Mouse (Mus musculus) hindbrain, embryonic 16.5 days (tissue): ENCODE measurements around the gene Kcnb1. TPM values are rescaled to one million over a fixed set of nuclear protein-coding genes. Genes with fewer than 3 reads are reported as not detected.

Source experiments
- ATAC-seq: fragments of 200-750 bp; cut with Nextera tagmentation; 2 replicates; pipeline ENCODE4 v1.8.0; 2017; ENCODE audit warnings: moderate TSS enrichment, moderate library complexity
- H3K27ac ChIP-seq: fragments of 300-500 bp; sonication (generic); 2 replicates; pipeline ENCODE4 v1.5.1; 2014; ENCODE audit warnings: low read depth, mild to moderate bottlenecking, control low read depth, low read length, moderate library complexity
- H3K27me3 ChIP-seq: fragments of 300-500 bp; sonication (generic); replicated peaks from 2 replicates; pipeline ENCODE4 v1.6.1; 2014; ENCODE audit warnings: low read length; ENCODE audit not compliant: control insufficient read depth, insufficient read depth
- H3K36me3 ChIP-seq: fragments of 300-500 bp; sonication (generic); 2 replicates; pipeline ENCODE4 v1.6.1; 2014; ENCODE audit warnings: mild to moderate bottlenecking, low read length, moderate library complexity, mixed read lengths; ENCODE audit not compliant: control insufficient read depth, insufficient read depth
- H3K4me1 ChIP-seq: fragments of 300-500 bp; sonication (generic); 2 replicates; pipeline ENCODE4 v1.6.1; 2014; ENCODE audit warnings: low read depth, low read length; ENCODE audit not compliant: control insufficient read depth, insufficient read depth
- H3K4me2 ChIP-seq: fragments of 300-500 bp; sonication (generic); 2 replicates; pipeline ENCODE4 v1.6.1; 2014; ENCODE audit warnings: mild to moderate bottlenecking, low read length, control low read depth, moderate library complexity
- H3K4me3 ChIP-seq: fragments of 300-500 bp; sonication (generic); 2 replicates; pipeline ENCODE4 v1.5.1; 2014; ENCODE audit warnings: mild to moderate bottlenecking, low read length, control low read depth, moderate library complexity
- H3K9ac ChIP-seq: fragments of 300-500 bp; sonication (generic); 2 replicates; pipeline ENCODE4 v1.6.1; 2014; ENCODE audit warnings: low read depth, mild to moderate bottlenecking, control low read depth, low read length, moderate library complexity
- H3K9me3 ChIP-seq: fragments of 300-500 bp; sonication (generic); 2 replicates; pipeline ENCODE4 v1.6.1; 2014; ENCODE audit warnings: mild to moderate bottlenecking, low read length, moderate library complexity; ENCODE audit not compliant: control insufficient read depth
- WGBS: fragments of 180-500 bp; shearing (Covaris S2); extraction: QIAGEN DNeasy Blood & Tissue Kit; methylation state at CpG from one replicate; pipeline ENCODE4 v1.1.7; 2014; 5-methylcytosine and 5-hydroxymethylcytosine counted together
- polyA plus RNA-seq: library from polyadenylated mRNA; unstranded; fragments of >200 nt; fragmentation: Nextera tagmentation; extraction: Ambion mirVana; gene quantifications from 2 replicates; pipeline ENCODE4 v1.2.1, GENCODE M21; 2015

Gene Kcnb1
- polyA plus RNA-seq, 1 experiment from 2014 or later, result 3.2 TPM

GRCm38 (mm10) chr2:167224937-167225336, 35.0 kb upstream of the Kcnb1 start:
- H3K27ac ChIP-seq, result no peak overlapping the region
- no peaks in the 10 kb centered on the region for H3K9me3 ChIP-seq
- no peaks in the 10 kb centered on the region for H3K36me3 ChIP-seq
- no peak overlapping the region for H3K4me2 ChIP-seq
- H3K4me1 ChIP-seq, result no peaks in the 10 kb centered on the region
- no peaks in the 10 kb centered on the region for H3K27me3 ChIP-seq
- H3K4me3 ChIP-seq, result no peak overlapping the region
- H3K9ac ChIP-seq, result no peak overlapping the region
- no peak for ATAC-seq
- WGBS, result 83% methylated on average over 7 of the region's 7 CpGs

- H3K9me3 ChIP-seq, result no peaks in the 10 kb centered on the region
- no peak for ATAC-seq
- H3K9ac ChIP-seq, result no peak overlapping the region
- H3K27ac ChIP-seq, result no peak overlapping the region
- H3K36me3 ChIP-seq, result no peaks in the 10 kb centered on the region
- H3K27me3 ChIP-seq, result no peaks in the 10 kb centered on the region
- H3K4me2 ChIP-seq, result no peak overlapping the region
- 90% methylated on average over 6 of the region's 6 CpGs for WGBS
- H3K4me1 ChIP-seq, result no peaks in the 10 kb centered on the region; the same call in 1 of the 2 replicates
- no peak overlapping the region for H3K4me3 ChIP-seq
Observed at GRCm38 (mm10) chr2:167224194-167224593, 34.2 kb upstream of the Kcnb1 start.

DNA sequence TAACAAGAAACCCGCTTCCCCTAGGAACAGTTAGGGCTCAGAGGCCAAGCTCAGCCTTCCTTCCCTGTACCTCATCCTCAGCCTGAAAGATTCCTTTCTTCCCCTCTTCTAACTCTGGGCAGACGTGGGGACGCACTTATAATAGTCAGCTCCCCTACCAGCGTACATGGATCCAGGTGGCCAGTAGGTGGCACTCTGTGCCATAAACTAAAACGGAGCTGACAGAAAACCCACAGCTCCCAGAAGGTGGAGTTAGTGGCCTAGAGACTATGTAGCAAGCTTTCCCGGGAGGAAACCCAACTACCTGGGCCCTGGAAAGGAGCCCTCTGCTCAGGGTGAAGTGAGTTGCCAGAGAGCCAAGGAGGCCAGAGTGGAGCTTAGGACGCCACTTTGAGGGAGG, 32.2 kb upstream of the Kcnb1 start:
- Histone ChIP-seq H3K4me2 (no peak overlapping the region), H3K4me3 (no peak overlapping the region), H3K4me1 (no peaks in the 10 kb centered on the region; the same call in 1 of the 2 replicates), H3K27me3 (no peaks in the 10 kb centered on the region), H3K27ac (no peak overlapping the region), H3K9ac (no peak overlapping the region), H3K9me3 (no peaks in the 10 kb centered on the region), H3K36me3 (no peaks in the 10 kb centered on the region)
- 21% methylated on average over 7 of the region's 7 CpGs for WGBS
- ATAC-seq, result no peak

GRCm38 (mm10) chr2:167221159-167221845, 31.3 kb upstream of the Kcnb1 start:
- Histone ChIP-seq H3K27me3 (no peaks in the 10 kb centered on the region), H3K4me2 (no peak overlapping the region), H3K4me3 (no peak overlapping the region), H3K27ac (no peak overlapping the region), H3K9me3 (no peaks in the 10 kb centered on the region), H3K36me3 (no peaks in the 10 kb centered on the region), H3K9ac (no peak overlapping the region), H3K4me1 (no peaks in the 10 kb centered on the region; the same call in 1 of the 2 replicates)
- 88% methylated on average over 13 of the region's 13 CpGs for WGBS
- ATAC-seq, result no peak

DNA sequence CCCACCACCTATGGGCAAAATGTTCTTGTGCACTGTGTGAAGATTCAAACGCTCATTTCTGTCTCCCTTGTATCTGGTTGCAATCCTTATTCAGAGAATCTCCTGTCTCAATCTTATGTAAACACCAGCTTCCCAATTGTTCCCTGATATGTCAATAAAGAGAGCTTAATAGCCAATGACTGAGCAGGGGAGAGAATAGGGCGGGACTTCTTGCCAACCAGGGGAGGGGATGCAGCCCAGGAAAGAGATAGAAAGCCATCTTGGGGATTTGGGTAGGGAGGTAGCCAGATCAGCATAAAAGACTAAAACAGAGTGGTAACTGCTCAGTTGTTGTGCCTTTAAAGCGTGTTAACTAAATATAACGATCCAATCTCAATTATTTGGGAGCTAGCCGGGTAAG, 30.8 kb upstream of the Kcnb1 start:
- no peak overlapping the region for H3K4me3 ChIP-seq
- no peak for ATAC-seq
- no peaks in the 10 kb centered on the region for H3K27me3 ChIP-seq
- H3K4me2 ChIP-seq, result no peak overlapping the region
- H3K27ac ChIP-seq, result no peak overlapping the region
- no peaks in the 10 kb centered on the region for H3K36me3 ChIP-seq
- no peaks in the 10 kb centered on the region for H3K9me3 ChIP-seq
- no peak overlapping the region for H3K9ac ChIP-seq
- 91% methylated on average over 5 of the region's 5 CpGs for WGBS
- H3K4me1 ChIP-seq, result no peaks in the 10 kb centered on the region; the same call in 1 of the 2 replicates

DNA sequence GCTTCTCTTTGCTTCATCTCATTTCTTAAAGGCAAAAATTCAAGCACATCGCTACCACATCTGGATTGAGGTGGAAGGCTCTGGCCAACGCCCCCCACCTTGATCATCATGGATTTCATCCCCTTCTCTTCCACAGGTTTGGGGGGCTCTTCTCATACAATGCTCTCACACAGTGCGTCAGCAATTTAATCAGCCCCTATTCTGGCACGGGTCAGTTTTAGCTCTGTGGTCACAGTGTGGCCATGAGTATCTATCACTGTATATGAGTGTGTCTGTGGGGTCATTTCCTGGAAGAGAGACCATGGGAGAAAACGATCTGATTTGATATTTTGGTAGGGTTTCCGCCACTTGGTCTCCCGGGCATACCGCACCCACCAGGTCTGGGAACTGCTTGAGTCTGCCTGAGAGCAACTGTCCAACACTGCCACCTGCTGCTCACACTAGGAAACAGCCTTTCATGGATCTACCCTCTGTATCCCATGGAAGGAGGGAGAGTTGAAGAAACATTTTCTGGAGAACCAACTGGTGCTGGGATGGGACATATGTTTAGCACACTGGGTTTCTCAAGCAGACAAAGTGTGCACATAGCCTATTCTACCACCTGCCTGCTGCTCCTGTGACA, 29.3 kb upstream of the Kcnb1 start:
- H3K36me3 ChIP-seq, result no peaks in the 10 kb centered on the region
- peak; percentile 94 for ATAC-seq
- no peaks in the 10 kb centered on the region; the same call in 1 of the 2 replicates for H3K4me1 ChIP-seq
- no peak overlapping the region for H3K27ac ChIP-seq
- no peaks in the 10 kb centered on the region for H3K27me3 ChIP-seq
- WGBS, result 44% methylated on average over 8 of the region's 8 CpGs
- no peak overlapping the region for H3K4me3 ChIP-seq
- peak overlapping the region; percentile 45 for H3K4me2 ChIP-seq
- peak overlapping the region; percentile 57 for H3K9ac ChIP-seq
- H3K9me3 ChIP-seq, result no peaks in the 10 kb centered on the region

DNA sequence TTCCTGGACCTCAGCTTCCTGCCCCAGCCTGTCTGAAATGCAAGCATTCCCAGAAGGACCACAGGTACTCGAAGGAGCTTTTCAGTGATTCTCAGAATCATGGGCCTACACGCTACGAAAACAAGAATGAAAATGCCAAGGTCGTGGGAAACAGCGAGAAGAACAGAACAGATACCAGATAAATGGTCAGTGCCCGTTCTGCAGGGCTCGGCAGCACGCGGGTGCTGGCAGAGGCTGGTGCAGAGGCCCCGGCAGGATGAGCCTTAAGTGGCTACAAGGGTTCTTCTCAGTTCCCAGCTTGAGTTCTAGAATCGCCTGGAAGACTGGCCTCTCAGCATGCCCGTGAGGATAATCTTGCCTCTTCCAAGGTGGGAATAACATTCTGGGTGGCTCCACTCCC, 23.7 kb upstream of the Kcnb1 start:
- Histone ChIP-seq H3K4me2 (no peak overlapping the region), H3K9ac (no peak overlapping the region), H3K36me3 (no peaks in the 10 kb centered on the region), H3K27ac (no peak overlapping the region), H3K27me3 (no peaks in the 10 kb centered on the region), H3K4me3 (no peak overlapping the region), H3K4me1 (no peaks in the 10 kb centered on the region), H3K9me3 (no peaks in the 10 kb centered on the region)
- 94% methylated on average over 12 of the region's 12 CpGs for WGBS
- ATAC-seq, result no peak

DNA sequence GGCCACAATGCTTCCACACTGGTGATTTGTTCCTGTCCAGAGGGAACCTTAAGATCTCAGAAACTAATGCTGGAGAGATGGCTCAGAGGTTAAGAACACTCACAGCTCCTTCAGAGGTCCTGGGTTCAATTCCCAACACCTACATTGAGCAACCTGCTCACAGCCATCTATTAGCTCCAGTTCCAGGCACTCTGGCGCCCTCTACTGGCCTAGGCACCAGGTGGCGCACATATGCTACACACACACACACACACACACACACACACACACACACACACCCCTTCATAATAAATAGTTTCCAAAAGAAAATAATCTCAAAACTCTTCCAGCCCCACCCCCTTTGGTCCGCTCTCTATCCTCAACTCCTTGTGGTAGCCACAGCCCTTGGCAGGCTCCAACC, 23.1 kb upstream of the Kcnb1 start:
- no peaks in the 10 kb centered on the region for H3K9me3 ChIP-seq
- H3K27ac ChIP-seq, result no peak overlapping the region
- no peaks in the 10 kb centered on the region for H3K36me3 ChIP-seq
- no peaks in the 10 kb centered on the region for H3K4me1 ChIP-seq
- ATAC-seq, result no peak
- H3K27me3 ChIP-seq, result no peaks in the 10 kb centered on the region
- H3K4me2 ChIP-seq, result no peak overlapping the region
- H3K9ac ChIP-seq, result no peak overlapping the region
- no peak overlapping the region for H3K4me3 ChIP-seq
- 90% methylated on average over 3 of the region's 3 CpGs for WGBS

DNA sequence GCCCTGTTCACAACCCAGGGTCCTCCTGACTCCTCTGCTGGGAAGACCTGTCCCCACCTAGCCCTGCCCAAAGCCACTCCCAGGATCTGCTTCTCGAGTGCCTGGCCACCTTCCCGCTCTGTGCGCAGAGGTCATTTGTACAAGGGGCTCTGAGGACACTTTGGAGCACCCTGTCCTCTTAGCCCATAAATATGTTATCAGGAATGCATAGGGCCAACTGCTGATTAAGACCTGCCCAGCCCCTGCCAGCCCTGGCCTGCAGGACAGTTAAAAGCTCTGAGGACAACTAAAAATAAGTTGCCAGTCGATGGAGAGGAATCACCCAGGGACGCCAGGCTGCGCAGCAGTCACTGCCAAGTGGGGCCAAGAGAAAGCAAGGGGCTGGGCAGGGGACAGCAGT, 22.6 kb upstream of the Kcnb1 start:
- 93% methylated on average over 6 of the region's 6 CpGs for WGBS
- Histone ChIP-seq H3K4me3 (no peak overlapping the region), H3K27me3 (no peaks in the 10 kb centered on the region), H3K9ac (no peak overlapping the region), H3K27ac (no peak overlapping the region), H3K36me3 (no peaks in the 10 kb centered on the region), H3K4me2 (no peak overlapping the region), H3K4me1 (no peaks in the 10 kb centered on the region), H3K9me3 (no peaks in the 10 kb centered on the region)
- ATAC-seq, result no peak
